Mouse (Mus musculus) left cerebral cortex, postnatal 36 days (tissue): ENCODE measurements around the gene Prr7. TPM values are rescaled to one million over a fixed set of nuclear protein-coding genes. Genes with fewer than 3 reads are reported as not detected.

Experiments
- DNase-seq, 2 experiments: peaks; one replicate each; pipeline ENCODE4 v3.0.0; 2021 to 2022; ENCODE audit warnings: low spot score in 2 of 2, mixed read lengths in 1 of 2
- intact Hi-C: fragments of 180-260 bp; cut with DNase I; formaldehyde crosslinking; loops from one replicate; pipeline ENCODE4 v1.15.1; 2025
- total RNA-seq, 2 experiments: library from RNA; stranded (reverse); gene quantifications; 2 replicates each; pipeline ENCODE4 v1.2.3; 2021

Prr7 gene
- total RNA-seq, 2 experiments from 2014 or later: 81.8 to 82.1 TPM

DNA sequence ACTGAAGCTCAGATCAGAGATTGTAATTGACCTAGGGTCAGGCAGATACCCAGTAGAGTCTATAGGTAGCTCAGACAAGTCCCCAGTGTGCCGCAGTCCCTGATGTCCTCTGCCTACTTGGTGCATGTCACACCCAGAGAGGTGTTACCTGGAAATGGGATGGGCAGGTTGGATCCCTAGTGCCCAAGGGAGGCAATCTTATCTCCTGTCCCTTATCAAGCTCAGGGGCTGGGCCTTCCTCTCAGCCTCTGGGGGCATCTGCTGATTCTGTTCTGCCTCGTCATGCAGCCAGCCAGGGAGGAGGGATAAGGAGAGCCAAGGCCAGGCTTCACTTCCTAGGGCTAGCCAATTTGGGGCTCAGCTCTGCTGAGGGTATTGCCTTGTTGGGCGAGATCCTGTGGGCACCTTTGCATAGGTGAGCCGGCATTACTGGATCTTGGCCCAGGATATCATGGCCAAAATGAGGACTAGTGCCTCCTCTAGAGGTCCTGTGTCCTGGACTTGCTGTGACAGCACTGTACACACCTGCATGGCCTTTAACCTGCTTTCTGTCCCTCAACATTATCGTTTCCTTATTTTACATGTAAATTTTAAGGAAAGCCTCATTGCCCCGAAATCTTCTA is 17.5 kb upstream of the Prr7 start:
- intact Hi-C loops: no loop called here
- DNase-seq: no peak

DNA sequence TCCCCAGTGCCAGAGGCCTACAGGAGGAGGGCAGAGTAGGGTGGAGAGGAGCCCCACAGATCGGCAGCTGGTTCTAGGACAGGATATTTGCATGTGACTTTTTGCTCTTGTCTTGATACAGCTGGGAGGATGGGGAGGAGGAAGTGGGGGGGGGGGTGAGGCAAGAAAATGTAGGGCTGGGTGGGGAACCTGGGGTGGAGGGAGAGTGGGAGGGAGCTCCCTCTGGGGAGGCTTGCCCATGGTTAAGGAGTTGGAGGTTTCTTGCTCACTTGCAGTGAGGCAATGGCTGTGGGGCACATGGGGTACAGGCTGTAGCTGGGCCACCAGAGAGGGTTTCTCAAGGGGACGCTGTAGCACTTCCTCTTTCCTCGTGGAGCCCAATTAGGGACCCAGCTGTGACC is 16.5 kb upstream of the Prr7 start:
- no peak for DNase-seq
- intact Hi-C loops: no loop called here

DNA sequence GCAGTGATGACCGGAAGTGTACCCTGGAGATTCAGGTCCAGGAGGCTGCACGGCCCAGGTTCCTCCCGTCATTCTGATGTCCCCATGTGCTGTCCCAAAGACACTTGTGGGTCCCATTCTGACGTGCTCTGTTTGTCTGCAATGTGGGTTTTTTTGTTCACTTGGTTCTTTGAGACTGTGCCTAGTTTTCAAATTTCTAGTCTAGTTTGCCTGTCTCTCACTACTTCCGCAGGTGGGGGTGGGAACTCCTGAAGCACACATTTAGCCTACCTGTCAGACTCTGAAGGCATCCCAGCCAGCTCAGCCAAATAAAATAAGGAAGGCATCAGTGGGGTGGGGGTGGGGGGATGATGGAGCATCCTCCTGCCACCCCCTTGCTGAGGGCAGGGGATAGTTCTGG is 15.9 kb upstream of the Prr7 start:
- DNase-seq: no peak
- intact Hi-C loops: no loop called here

DNA sequence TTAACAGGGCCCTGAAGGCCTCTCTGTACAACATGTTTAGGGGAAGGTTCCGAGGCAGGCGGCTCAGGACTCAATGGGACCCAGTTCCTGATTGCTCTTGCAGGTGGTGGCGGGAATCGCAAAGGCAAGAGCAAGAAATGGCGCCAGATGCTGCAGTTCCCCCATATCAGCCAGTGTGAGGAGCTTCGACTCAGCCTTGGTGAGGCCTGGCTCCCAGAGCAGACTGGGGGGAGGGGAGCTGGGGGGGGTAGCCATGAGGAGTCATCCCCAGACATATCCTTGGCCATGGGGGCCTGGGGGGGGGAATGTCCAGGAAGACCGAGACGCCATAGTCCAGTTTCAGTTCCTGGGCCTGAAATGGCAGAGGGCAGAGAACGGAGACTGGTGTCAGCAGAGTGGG is 14.9 kb upstream of the Prr7 start:
- no peak for DNase-seq
- intact Hi-C loops: no loop called here

DNA sequence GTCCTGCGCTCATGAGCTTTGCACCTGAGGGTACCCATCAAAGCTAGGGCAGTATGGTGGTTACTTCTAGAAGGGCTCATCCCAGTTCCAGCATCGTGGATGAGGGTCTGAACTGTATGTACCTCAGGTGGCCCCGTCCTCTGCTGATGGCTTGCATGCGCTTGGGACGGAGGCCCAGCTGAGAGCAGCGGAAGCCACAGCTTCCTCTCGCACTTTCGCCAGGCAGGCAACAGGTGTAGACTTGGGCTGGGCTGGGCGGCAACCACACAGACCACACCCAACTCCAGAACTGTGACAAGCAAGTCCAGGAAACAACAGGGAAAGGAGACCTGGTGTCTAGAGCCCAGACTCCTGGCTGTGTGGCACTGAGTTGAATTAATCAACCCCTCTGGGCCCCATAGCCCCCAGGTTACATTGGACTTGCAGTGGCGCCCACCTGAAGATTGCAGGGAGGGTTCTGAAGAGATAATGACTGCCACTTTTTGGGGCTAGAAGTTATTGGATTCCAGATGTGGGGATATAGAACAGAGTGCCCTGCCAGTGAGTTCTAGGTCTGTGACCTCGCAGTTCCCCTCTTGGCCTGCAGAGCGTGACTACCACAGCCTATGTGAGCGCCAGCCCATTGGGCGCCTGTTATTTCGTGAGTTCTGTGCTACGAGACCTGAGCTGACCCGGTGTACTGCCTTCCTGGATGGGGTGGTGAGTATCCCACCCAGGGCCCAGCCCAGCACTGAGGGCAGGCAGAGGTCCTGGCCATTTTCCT is 14.2 kb upstream of the Prr7 start:
- intact Hi-C loops: no loop called here
- DNase-seq: no peak

DNA sequence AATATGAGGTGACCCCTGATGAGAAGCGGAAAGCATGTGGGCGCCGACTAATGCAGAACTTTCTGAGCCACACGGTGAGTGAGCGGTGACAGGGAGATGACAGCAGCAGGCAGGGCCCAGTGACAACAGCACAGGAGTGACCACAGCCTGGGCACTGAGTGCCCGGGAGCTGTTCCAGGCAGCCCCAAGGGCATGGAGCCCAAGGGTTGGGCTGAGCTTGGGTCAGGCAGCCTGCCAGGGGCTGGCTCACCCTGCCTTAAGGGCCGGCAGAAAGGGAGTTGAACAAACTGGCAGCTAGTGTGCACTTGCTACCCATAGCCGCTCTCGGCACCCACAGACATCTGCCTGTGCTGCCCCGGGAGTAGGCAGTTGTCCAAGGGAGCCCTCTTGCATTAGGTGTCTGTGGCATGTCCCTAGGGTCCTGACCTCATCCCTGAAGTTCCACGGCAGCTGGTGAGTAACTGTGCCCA is 13.5 kb upstream of the Prr7 start:
- DNase-seq: peak in 1 of 2 experiments; percentile 40
- intact Hi-C loops: no loop called here

DNA sequence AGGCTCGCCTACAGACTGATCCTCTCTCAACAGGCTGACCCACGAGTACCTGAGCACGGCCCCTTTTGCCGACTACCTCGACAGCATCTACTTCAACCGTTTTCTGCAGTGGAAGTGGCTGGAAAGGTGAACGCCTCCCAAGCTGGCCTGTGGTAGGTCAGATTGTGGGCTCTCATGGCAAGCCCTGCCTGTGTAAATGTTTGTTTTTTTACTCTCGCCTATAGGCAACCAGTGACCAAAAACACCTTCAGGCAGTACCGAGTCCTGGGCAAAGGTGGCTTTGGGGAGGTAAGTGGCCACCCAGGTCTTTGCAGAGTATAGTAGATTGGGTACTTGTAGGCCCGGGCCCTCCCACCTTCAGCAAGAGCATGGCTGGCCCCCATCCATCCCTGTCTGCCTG is 12.8 kb upstream of the Prr7 start:
- intact Hi-C loops: no loop called here
- DNase-seq: no peak

DNA sequence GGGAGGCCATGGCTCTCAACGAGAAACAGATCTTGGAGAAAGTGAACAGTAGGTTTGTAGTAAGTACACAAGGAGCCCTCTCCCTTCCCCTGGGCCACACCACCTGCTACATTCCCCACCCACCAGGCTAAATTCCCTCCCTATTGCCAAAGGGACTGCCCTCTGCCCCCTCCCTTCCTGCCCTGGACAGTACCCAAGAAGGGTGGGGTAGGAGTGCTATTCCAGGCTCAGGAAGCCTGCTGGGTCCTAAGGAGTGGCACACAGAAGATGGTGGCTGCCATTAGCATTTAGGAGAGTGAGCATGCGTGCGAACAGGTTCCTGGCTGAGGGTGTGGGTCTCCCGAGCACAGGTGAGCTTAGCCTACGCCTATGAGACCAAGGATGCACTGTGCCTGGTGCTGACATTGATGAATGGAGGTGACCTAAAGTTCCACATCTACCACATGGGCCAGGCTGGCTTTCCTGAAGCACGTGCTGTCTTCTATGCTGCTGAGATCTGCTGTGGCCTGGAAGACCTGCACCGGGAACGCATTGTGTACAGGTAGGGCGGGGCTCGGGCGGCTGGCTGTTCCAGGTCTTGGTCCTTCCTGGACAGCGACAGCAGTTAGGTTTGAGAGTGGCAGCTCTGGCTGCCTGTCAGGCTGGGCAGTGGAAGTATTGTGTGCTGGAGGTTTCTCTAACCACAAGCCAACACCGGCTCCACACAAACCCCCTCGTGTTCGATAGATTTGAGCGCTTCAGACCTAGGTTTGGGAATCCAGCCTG is 12.1 kb upstream of the Prr7 start:
- DNase-seq: no peak
- intact Hi-C loops: no loop called here

DNA sequence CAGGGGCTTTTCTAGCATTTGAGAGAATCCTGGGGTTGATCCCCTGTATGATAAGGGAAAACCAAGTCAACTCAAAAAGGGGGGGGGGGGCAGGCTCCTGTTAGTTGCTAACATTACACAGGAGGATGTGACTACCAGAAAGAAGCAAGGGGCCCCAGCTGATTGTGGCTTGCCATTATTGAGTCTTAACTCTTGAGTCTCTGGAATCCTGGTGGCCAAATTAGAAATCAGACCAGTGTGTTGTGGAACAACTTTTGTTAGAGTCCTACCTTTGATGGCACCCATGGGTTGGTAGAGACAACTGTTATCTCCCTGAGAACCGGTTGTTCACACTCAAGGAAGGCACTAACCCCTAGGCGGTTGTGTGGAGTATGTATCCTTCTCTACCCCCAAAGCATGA is 1.1 kb upstream of the Prr7 start:
- intact Hi-C loops: no loop called here
- DNase-seq: no peak

DNA sequence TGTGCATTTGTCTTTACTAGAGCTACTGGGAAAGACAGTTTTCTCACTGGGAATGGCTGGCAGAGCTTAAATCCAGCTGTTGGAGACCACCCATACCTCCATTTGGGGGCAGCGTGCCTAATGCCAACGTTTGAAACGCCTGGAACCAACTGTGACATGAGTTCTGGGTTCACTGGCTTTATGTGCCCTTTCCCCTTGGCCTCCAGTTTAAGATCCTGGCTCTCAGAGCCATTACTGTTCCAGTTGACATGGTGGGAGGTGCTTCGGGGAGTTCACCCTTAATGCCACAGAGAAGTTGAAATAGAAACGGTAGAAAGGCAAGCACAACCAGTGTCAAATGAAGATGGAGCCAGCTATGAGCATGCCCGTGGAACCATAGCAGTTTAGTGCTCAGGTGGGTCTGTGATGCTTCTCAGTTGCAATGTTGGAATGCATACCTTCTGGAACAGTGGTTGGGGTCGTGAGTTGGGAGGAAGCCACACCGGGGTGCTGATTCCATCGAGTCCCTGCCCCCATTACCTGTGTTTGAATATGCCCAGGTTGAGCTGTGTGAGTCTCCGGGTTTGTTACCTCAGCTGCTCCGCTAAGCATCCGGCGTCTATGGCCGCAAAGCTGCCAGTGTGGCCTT is 554 bp upstream of the Prr7 start:
- DNase-seq: peak in 1 of 2 experiments; percentile 54
- intact Hi-C loops: no loop called here

DNA sequence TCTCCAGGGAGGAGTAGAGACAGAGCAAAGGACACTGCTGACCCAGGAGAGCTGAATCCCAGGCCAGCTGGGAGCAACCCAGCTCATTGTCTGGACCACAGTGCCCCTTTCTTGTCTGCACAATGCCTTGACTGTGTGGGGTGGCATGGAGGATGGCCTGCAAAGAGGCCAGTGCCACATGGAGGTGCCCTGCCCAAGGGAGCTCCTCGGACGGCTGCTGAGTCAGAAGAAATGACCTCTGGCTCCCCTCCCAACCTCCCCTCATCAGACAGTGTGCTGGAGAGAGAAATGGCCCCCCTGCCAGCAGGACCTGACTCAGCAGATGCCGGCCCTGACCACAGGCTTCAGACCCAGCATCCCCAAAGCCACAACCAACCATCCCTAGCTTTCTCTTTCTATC is 1.1 kb downstream of the Prr7 start:
- DNase-seq: peak in 1 of 2 experiments; percentile 46
- intact Hi-C loops: no loop called here

DNA sequence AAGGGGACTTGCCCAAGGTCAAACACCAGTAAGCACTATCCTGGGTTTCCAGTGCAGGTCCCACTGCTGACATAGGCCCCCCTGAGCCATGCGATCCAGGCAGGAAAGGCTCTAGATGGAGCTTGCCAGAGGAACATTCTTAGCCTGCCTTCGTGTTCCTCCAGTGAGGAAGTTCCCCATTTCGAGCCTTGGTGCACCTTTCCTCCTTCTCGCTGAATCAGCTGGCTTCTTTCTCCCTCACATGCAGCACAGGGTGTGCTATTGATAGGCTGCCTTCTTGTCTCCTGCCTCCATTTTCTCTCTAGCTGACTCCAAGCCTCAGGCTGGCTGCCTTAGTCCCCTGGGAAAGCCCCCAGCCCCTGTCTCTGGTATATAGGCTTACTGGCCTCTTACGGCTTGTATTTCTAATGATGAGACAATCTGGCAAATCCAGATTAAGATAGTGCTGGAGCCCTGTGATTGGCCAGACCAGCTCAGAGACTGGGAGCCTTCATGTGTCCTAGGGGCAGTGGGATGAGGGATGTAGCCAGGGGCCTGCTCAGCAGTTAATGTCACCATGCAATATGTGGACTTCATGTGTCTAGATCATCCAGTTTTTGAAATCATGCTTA is 1.9 kb downstream of the Prr7 start:
- DNase-seq: peak; percentile 33 to 48
- intact Hi-C loops: loop anchor here (2.0 kb wide), 1 partner anchor 61 kb away; no protein-coding TSS in a partner anchor

DNA sequence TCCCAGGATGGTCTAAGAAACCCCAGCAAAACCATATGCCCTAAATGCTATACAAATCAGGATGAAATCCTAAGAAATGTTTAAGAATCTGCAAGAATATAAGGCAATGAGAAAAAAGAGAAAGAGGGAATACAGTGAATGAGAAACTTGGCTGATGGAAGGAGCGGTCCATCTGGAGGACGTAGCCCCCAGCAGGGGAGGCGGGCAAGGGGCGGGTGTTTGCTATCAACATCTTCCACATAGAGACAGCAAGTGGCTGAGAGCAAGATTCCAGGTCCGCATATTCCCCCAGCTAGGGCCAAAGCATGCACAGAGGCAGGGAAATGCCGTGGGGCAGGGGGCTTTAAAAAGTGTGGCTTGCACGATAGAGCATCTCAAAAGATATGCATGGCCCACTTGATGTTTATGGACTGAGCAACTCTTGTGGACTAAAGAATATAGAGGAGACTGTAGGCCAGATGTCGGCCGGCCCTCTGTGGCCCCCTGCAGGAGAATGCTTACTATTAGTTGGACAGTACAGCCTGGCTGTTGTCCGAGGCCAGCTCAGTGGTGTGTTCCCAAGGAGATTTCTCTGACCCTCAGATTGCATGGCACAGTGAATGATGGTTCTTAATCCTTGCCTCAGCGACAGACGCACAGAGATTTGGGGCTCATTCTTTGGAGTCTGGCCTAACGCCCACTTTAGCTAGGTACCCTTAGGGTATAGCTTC is 4.9 kb downstream of the Prr7 start:
- no peak for DNase-seq
- intact Hi-C loops: no loop called here

DNA sequence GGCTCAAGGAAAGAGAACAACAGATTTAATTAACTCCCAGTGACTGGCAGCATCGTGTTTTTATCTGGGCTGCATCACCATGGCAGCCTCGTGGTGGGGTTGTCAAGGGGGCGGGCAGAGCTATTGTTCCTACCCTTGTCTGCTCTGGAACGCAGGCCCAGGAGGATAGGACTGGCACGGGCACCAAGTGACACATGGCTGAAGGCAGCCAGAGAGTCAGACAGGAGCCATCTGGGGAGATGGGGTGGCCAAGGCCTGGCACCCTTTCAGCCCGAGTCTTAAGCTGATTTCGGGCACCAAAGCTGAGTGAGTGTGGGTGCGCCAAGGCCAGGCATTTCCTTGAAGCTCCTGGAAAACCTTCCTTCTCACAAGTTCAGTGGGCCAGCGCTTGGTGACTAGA is 6.3 kb downstream of the Prr7 start:
- intact Hi-C loops: loop anchor here (2.0 kb wide), 1 partner anchor 52 kb away; no protein-coding TSS in a partner anchor
- DNase-seq: peak; percentile 51 to 63

DNA sequence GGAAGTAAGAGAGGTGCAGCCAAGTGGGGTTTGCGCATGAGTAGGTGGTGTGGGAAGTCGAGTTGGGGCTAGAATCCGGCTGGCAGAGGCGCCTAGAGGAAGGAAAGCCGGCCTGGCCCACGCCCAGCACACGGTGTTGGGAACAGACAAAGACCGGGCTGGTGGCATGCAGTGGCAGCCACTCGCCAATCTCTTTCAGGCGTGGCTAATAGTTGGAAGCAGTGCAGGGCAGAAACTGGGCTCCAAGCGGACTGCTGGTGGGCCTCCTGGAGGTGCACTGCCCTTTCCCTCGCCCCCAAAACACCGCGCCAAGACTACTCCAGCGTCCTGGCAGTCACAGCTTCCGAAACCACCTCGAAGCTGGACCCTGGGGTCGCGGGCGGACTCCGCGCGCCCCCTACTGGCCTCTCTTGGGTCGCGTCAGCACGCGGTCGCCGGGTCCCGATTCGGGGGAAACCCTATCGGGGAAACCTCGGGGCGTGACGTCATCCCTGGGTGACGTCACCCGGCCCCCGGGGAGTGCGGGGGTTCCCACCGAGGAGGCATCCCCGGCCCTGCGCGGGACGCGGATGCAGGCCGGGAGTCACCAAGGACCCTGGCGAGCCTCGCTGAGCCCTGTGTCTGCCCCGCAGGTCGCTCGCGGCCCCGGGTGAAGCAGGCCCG is 7.2 kb downstream of the Prr7 start:
- DNase-seq: peak; percentile 78 to 84
- intact Hi-C loops: loop anchor here (2.0 kb wide), 1 partner anchor 52 kb away; no protein-coding TSS in a partner anchor

DNA sequence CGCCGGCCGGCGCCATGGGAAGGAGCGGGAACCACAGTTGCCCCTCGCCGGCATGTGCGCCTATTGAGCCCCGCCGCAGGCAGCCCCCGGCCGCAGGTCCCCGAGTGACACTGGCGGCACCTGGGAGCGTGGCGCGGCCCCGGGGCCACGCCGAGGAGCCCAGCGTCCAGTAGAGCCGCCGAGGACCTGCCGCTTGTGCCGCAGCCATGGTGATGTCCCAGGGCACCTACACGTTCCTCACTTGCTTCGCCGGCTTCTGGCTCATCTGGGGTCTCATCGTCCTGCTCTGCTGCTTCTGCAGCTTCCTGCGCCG is 7.7 kb downstream of the Prr7 start:
- DNase-seq: no peak
- intact Hi-C loops: loop anchor here (2.0 kb wide), 2 partner anchors 45 to 53 kb away; no protein-coding TSS in a partner anchor

DNA sequence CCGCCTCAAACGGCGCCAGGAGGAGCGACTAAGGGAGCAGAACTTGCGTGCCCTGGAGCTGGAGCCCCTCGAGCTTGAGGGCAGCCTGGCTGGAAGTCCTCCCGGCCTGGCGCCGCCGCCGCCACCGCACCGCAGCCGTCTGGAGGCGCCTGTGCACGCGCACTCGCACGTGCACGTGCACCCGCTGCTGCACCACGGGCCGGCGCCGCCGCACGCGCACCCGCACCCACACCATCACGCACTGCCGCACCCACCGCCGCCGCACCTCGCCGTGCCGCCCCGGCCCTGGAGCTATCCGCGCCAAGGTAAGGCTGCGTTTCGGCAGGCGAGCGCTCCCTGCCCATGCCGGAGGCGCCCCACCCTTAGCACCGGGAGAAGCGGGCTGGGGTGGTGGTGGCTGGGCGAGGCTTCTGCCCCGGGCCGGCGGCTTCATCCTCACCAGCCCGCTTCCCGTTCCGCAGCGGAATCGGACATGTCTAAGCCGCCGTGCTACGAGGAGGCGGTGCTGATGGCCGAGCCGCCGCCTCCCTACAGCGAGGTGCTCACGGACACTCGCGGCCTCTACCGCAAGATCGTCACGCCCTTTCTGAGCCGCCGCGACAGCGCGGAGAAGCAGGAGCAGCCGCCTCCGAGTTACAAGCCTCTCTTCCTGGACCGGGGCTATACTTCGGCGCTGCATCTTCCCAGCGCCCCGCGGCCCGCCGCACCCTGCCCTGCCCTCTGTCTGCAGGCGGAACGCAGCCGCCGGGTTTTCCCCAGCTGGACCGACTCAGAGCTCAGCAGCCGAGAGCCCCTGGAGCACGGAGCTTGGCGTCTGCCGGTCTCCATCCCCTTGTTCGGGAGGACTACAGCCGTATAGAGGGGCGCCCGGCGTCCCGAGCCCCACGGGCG is 8.3 kb downstream of the Prr7 start:
- DNase-seq: peak; percentile 87 to 91
- intact Hi-C loops: loop anchor here (2.0 kb wide), 1 partner anchor 44 kb away; no protein-coding TSS in a partner anchor
